Mouse (Mus musculus): Measurements from ENCODE around the gene Dact2.

The Dact2 gene

GRCm38 (mm10) chr17:14220606-14221202, 16.6 kb upstream of the Dact2 start:
- in situ Hi-C loops (cut with MboI, MseI) = loop anchor here (10.0 to 25.0 kb wide), 2 partner anchors 558 to 684 kb away; no protein-coding TSS in a partner anchor

GRCm38 (mm10) chr17:14213976-14214529, 9.9 kb upstream of the Dact2 start:
- in situ Hi-C loops (cut with MboI, MseI) = loop anchor here (5.0 to 25.0 kb wide), 2 partner anchors 367 to 552 kb away; no protein-coding TSS in a partner anchor

DNA sequence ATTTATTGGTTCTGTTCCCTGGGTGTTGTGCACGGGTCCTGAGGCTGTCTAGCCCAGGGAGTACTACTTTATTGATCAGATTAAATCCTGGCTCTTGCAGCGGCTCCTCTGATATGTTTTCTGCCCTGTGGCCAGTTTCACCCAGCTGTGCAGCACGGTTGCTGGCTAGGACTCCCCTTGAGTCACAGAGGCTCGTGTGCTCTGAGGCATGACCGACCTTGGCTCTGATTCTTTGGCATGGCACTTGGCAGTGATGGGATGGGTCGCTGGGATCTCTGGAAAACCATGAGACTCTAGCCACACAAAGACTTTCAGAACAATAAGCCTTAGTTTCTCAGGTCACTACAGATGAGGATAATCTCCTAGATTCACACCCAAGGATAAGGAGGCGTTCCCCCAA, 8.7 kb upstream of the Dact2 start:
- in situ Hi-C loops (cut with MboI, MseI) = loop anchor here (5.0 to 25.0 kb wide), 2 partner anchors 365 to 550 kb away; no protein-coding TSS in a partner anchor

DNA sequence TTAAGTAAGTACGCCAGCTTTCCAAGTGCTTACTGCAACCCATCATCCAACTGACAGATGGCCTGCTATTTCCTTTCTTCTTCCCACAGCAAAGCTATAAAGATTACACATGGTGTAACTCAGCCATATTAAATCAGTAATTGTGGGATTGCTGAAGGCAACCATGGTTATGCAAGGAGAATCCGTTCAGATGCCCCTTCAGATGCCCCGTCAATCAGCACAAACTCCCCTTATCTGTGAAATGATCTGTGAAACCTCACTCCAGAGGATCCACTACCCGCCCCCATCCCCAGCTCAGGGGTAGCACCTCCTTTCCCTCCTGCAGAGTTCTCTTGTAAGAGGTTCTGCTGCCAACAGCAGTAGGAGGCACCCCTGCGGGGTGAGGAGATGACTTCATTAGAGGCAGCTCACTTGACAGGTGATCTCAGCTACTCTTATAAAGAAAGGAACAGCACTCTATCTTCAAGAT, 3.0 kb upstream of the Dact2 start:
- in situ Hi-C loops (cut with MboI, MseI) = loop anchor here in 1 of 2 experiments (25.0 kb wide), 1 partner anchor 545 kb away; no protein-coding TSS in a partner anchor

DNA sequence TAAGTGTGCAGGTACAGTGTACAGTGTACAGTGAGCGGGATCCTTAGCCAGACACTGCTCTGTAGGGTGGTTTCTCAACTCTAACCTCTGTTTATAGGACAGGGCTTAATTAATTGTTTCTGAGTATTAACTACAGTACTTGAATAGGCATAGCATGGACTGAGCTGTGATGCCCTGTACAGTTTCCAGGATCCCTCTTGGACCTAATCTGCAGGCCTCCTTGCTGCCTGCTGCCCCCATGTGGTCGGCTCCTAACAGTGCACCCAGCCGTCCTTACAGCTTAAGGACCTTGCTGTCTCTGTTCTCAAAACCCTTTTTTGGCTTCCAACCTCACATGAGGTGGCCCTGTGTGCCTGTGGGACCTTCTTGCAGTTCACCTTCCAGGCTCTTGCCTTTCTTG, 2.0 kb upstream of the Dact2 start:
- in situ Hi-C loops (cut with MboI, MseI) = loop anchor here in 1 of 2 experiments (25.0 kb wide), 1 partner anchor 544 kb away; no protein-coding TSS in a partner anchor

- in situ Hi-C loops (cut with MboI, MseI) = loop anchor here in 1 of 2 experiments (25.0 kb wide), 1 partner anchor 543 kb away; no protein-coding TSS in a partner anchor
Measured at GRCm38 (mm10) chr17:14205236-14205635, 1.1 kb upstream of the Dact2 start.

- in situ Hi-C loops (cut with MboI, MseI) = loop anchor here in 1 of 2 experiments (5.0 to 25.0 kb wide), 2 partner anchors 356 to 541 kb away; no protein-coding TSS in a partner anchor
Measured at GRCm38 (mm10) chr17:14203121-14203941, 773 bp downstream of the Dact2 start.

- in situ Hi-C loops (cut with MboI, MseI) = loop anchor here in 1 of 2 experiments (5.0 to 25.0 kb wide), 2 partner anchors 355 to 540 kb away; no protein-coding TSS in a partner anchor
Measured at GRCm38 (mm10) chr17:14202291-14203030, 1.6 kb downstream of the Dact2 start.

DNA sequence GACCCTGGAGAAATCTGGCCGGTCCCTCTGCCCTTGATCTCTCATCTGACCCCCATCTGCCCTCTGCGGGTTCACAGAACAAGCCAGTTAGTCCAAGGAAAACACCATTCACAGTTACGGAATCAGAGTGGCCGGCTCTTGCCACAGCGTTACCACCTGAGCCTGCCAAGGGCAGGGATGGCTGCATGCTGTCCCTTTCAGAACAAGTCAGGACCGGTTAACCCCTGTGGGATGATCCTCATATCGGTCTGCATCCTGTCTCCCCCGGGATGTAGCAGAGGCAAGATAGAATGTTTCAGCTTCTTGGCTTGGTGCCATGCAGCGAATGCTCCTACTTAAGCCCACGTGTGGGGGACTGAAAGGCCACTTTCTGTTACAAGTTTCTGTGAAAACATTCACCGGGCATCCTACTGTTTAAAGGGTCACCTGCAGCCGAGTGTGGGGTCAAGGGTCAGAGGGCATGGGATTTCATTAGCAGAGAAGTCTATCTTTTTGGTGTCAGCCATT, 2.8 kb downstream of the Dact2 start:
- in situ Hi-C loops (cut with MboI, MseI) = loop anchor here in 1 of 2 experiments (5.0 to 25.0 kb wide), 2 partner anchors 354 to 539 kb away; no protein-coding TSS in a partner anchor

DNA sequence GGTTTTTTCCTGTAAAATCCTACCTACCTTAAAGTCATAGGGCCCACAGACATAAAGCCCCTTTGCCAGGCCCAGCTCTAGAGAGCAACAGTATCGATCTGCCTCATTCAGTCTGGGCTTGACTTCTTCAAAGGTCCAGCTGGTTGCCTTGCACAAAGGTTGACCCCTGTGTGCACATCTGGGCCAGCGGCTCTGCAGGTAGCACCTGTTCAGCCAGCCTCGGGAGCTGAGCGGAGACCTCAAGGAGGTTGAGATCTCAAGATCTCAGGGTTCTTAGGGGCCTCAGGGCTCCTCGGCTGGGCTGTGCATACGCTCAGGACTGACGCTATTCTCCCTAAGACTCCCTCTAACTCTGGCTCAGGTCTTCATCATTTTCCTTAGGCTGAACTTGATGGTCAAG, 3.9 kb downstream of the Dact2 start:
- in situ Hi-C loops (cut with MboI, MseI) = loop anchor here in 1 of 2 experiments (5.0 to 25.0 kb wide), 2 partner anchors 353 to 538 kb away; no protein-coding TSS in a partner anchor

DNA sequence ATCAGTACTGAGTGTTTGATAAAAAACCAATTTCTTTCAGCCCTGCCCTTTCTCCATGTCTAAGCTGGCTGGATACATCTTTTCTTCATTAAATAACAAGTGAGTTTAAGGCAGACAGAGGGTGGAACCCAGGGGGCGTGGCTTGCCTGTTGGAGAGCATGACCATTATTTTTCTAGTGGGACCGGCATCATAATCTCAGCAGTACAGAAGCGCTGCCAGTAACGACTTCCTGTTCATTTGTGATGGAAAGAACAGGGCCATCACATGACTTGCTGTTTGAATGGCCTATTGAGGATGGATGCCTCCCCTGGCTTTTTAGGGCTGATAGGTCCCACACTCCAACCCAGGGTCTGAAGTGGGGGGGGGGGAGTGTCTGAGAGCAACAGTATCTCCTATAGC, 4.5 kb downstream of the Dact2 start:
- in situ Hi-C loops (cut with MboI, MseI) = loop anchor here in 1 of 2 experiments (5.0 to 25.0 kb wide), 2 partner anchors 352 to 537 kb away; no protein-coding TSS in a partner anchor

GRCm38 (mm10) chr17:14192924-14193323, 11.2 kb downstream of the Dact2 start:
- in situ Hi-C loops (cut with MboI, MseI) = no loop called here

DNA sequence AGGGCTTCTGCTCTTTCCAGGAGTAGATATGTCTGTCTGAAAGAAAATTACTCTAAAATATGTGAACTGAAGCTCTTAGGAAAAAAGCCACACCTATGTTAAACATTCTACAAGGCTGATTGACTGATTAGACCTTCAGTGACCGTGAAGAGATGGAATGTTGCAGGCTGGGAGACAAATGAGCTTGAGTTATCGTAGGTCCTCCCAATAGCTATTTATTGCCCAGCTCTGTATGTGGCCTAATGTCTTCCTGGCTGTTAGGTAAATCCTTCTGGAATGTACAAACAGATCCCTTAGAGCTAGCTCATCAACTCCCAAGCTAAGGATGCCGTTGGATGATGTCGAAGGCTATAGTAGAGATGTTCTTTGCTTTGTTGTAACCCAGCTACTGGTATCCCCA, 11.7 kb downstream of the Dact2 start:
- in situ Hi-C loops (cut with MboI, MseI) = no loop called here

DNA sequence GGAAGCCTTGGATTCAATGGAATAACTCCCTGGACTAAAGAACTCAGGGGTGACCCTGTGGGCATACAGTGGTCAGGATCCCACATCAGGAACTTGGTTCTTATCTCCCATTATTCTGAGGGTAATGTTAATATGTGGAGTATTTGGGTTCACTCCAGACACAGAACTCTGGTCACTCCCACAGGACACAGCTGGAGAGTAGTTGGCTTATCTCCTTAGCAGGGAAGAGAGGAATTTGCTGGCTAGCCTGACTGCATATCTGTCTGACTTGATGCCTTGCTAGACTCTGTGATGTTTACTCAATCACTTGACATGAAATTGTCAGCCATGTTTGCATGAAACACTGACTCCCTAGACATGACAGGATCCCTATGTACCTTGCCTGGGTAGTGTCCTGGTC, 15.6 kb downstream of the Dact2 start:
- in situ Hi-C loops (cut with MboI, MseI) = no loop called here

DNA sequence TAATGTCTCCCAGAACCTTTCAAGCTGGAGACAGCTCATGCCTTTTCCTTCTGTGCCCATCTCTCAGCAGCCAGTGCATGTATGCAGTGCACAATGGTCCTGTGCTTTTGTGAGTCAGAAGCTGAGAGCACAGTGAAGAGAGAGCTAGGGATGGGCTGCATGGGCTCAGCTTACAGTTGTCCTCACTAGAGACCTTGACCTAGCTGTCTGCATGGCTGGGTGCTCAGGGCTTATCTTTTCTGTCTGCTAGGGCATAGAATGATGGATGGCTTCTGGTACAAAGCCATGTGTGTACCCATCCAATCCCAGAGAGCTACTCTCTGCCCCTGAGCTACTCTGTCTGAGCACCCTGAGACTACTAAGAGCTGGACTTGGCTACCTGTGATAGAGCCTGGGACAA, 17.0 kb downstream of the Dact2 start:
- in situ Hi-C loops (cut with MboI, MseI) = no loop called here

DNA sequence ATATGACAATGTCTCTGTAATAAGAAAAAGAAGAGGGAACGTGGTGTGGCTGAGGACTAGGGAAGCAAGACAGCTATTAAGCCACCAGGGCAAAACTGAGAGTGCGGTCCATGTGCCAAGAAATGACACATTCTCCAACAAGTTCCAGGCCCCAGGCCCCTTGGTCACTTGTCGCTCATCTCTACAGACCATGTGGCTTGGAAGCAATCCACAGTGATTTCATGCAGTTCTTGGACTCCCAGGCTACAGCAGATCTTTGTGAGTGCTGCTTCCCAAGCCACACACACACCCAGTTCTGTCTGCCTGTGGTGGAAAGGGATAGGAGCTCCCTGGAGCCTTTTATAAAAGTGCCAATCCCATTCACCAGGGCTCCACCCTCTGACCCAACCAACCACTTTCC, 17.9 kb downstream of the Dact2 start:
- in situ Hi-C loops (cut with MboI, MseI) = no loop called here

DNA sequence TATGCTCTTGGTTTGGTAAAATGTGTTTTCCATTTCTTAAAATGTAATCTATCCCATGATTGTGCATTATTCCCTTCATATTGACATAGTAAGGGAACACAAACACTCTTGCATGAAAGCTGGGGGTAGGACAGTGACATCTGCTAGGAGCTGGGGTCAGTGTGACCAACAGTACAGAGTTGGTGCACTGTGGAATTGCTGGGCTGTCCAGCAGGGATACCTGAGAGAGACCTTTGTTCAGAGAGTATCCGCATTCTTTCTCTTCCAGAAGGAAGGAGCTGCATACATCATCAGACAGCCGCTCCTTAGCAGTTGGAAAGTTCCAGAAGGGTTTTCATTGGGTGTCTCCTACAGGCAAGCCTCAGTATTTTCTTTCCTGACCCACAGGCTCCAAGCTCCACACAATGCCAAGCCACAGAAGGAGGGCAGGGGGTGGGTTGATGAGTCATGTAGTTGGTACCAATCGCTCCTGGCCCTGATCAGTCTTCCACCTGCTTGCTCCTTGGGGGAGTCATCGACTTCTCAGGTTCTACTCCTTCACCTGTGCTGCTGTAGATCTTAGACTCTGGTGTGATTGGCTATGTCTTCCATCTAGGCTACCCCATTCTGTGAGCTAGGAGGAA, 19.8 kb downstream of the Dact2 start:
- in situ Hi-C loops (cut with MboI, MseI) = no loop called here

DNA sequence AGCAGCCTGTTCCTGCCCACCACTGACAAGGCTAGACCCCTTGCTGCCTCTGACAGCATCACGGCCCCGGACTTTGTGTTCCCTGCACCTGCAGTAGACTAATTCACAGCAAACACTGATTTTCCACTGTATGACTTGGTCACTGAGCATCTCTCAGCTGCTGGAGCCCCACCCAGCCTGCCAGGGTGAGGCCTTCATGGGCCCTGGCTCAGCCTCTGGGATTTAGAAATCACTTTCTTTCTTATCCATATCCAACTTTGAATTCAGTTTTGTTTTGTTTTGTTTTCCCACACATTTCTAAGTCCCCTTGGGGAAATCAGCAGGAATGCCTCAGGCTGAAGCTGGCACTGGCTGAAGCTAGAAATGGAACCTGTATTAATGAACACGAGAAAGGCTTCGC, 20.4 kb downstream of the Dact2 start:
- in situ Hi-C loops (cut with MboI, MseI) = no loop called here

GRCm38 (mm10) chr17:14182860-14183259, 21.2 kb downstream of the Dact2 start:
- in situ Hi-C loops (cut with MboI, MseI) = no loop called here

GRCm38 (mm10) chr17:14178911-14179310, 25.2 kb downstream of the Dact2 start:
- in situ Hi-C loops (cut with MboI, MseI) = no loop called here

Data from T-helper 17 cell (primary cell).